Comparison of ENCODE assay signal across 18 mouse cellular contexts in genomic region chr9:32369388-32369787, GRCm38 (mm10). TPM values are rescaled to one million over a fixed set of nuclear protein-coding genes. Genes with fewer than 3 reads are reported as not detected.
DNase-seq lines count a peak whose midpoint lies in the region; TF ChIP-seq lines count a peak whose summit lies in the region.
"Had no signal": no experiment of that assay in that cellular context is flagged by ENCODE, and none has a peak within 500 bp of the region (broad histone marks: within the 10 kb centered on the region; RNA-seq: fewer than 3 reads in every experiment).

No protein-coding gene starts in this region.

- peak overlapping the region; percentile 8; the same call in 1 of the 2 replicates for H3K4me3 ChIP-seq in kidney, adult 2 months (ENCODE audit: insufficient read depth, low read depth, low read length)
- peak overlapping the region; percentile 18 for H3K4me3 ChIP-seq in E14TG2a.4 (replicated peaks; ENCODE audit: low read length)

- TF ChIP-seq CTCF in kidney, adult 2 months (conservative IDR thresholded peaks at IDR 0.05; ENCODE audit: insufficient read depth, insufficient read length, low read depth, low read length) = no peak
- no peak for TF ChIP-seq CTCF in E14TG2a.4 (conservative IDR thresholded peaks at IDR 0.05; ENCODE audit: low read length)
- no peak for TF ChIP-seq CTCF in brain, embryonic 14.5 days (IDR thresholded peaks at IDR 0.05; ENCODE audit: borderline replicate concordance, extremely low read depth, insufficient read depth, insufficient read length)

- no peaks in the 10 kb centered on the region for H3K27me3 ChIP-seq in kidney, adult 2 months (replicated peaks; ENCODE audit: control insufficient read depth, insufficient read depth, low read length)
- peaks cover 4% of the 10 kb centered on the region; the same call in 1 of the 2 replicates for H3K27me3 ChIP-seq in E14TG2a.4 (ENCODE audit: insufficient read depth, low read length)

- WGBS in kidney, adult 2 months = 50% methylated on average over 6 of the region's 6 CpGs

- peak overlapping the region; percentile 94 for H3K27ac ChIP-seq in kidney, adult 2 months (ENCODE audit: insufficient read depth, low read depth, low read length)

- peaks cover 4% of the 10 kb centered on the region for H3K9me3 ChIP-seq in E14TG2a.4 (ENCODE audit: low read length)

- peaks cover 5% of the 10 kb centered on the region; the same call in 1 of the 2 replicates for H3K4me1 ChIP-seq in kidney, adult 2 months (ENCODE audit: control insufficient read depth, insufficient read depth, low read length)
- peaks cover 34% of the 10 kb centered on the region for H3K4me1 ChIP-seq in E14TG2a.4 (replicated peaks; ENCODE audit: low read depth, low read length)

- peak; percentile 72 for DNase-seq in kidney, adult 2 months
- DNase-seq in kidney, adult 18-20 months = no peak
- peak; percentile 25 for DNase-seq in brain, embryonic 14.5 days (ENCODE audit: low read depth)
- DNase-seq in kidney, postnatal 36 days = peak; percentile 35 to 66
- no peak for DNase-seq in left cerebral cortex, adult 18-20 months (ENCODE audit: low spot score in 2 of 2)
- DNase-seq in adrenal gland, postnatal 25 days = no peak
- DNase-seq: cerebellum, adult 11 months; cerebellum, postnatal 25 days; gastrocnemius, postnatal 10 days; heart, postnatal 36 days; lung, adult 2 months; thymus, adult 2 months had no signal

- H3K36me3 ChIP-seq in kidney, adult 2 months (ENCODE audit: control insufficient read depth, insufficient read depth, low read length) = no peaks in the 10 kb centered on the region
- H3K36me3 ChIP-seq in E14TG2a.4 (ENCODE audit: insufficient read depth, low read length) = no peaks in the 10 kb centered on the region

- no peak for TF ChIP-seq POLR2A in kidney, adult 2 months (IDR thresholded peaks at IDR 0.05; ENCODE audit: low read depth, low read length)
- no peak for TF ChIP-seq POLR2A in brain, embryonic 14.5 days (IDR thresholded peaks at IDR 0.05; ENCODE audit: borderline replicate concordance, extremely low read depth, insufficient read depth, insufficient read length, poor library complexity, severe bottlenecking)

RNA-seq across cellular contexts. Expression of gene Kcnj1, which starts 2.9 kb away (rescaled TPM):
- polyA plus RNA-seq in kidney, adult 2 months (2012; rRNA removed) = 76.0 and 79.1 TPM in 2 replicates
- polyA plus RNA-seq in brain, embryonic 14.5 days (2012; rRNA removed) = not detected in 2 replicates
- total RNA-seq in left cerebral cortex, adult 18-20 months (2021) = not detected
- not detected in 2 replicates for total RNA-seq in adrenal gland, postnatal 25 days (2021)
- total RNA-seq: gastrocnemius, postnatal 10 days; heart, postnatal 36 days; left cerebral cortex, postnatal 10 days; megakaryocyte progenitor cell, adult 5-6 weeks had no signal
- polyA plus RNA-seq: inflammation-experienced regulatory T-cells, adult 6 months; limb, embryonic 14.5 days; lung, adult 2 months; neural tube, embryonic 14.5 days had no signal

RNA-seq across cellular contexts. Expression of gene Kcnj5, which starts 25.2 kb away (rescaled TPM):
- 0.81 and 0.84 TPM in 2 replicates for polyA plus RNA-seq in kidney, adult 2 months (2012; rRNA removed)
- polyA plus RNA-seq in brain, embryonic 14.5 days (2012; rRNA removed) = 0.82 and 0.94 TPM in 2 replicates
- under 1 TPM; 0.23 to 0.53 TPM for total RNA-seq in left cerebral cortex, adult 18-20 months (2021)
- total RNA-seq in adrenal gland, postnatal 25 days (2021) = 0.52 and 0.91 TPM in 2 replicates
- polyA plus RNA-seq: inflammation-experienced regulatory T-cells, adult 6 months had no signal

Comparison
In these comparisons a context has a peak if more than half of its experiments do, and no peak if none do; other contexts are left out.
1. DNase-seq: peak in kidney, adult 2 months (single experiment), brain, embryonic 14.5 days (single experiment) and kidney, postnatal 36 days (2 of 2); none in kidney, adult 18-20 months (single experiment), left cerebral cortex, adult 18-20 months (0 of 2) and adrenal gland, postnatal 25 days (single experiment).